Mouse (Mus musculus) liver, embryonic 13.5 days (tissue): ENCODE results near the gene Pappa2. TPM values are rescaled to one million over a fixed set of nuclear protein-coding genes. Genes with fewer than 3 reads are reported as not detected.
A peak's percentile ranks its signal among the peaks of the same experiment; 100 is the strongest.

Source experiments
- ATAC-seq: fragments of 200-750 bp; cut with Nextera tagmentation; 2 replicates; pipeline ENCODE4 v1.8.0; 2017; ENCODE audit warnings: low read depth, mild to moderate bottlenecking, moderate number of reproducible peaks, moderate library complexity
- DNase-seq: peaks from one replicate; pipeline ENCODE4 v3.0.0; 2022
- H3K27ac ChIP-seq: fragments of 300-500 bp; sonication (generic); 2 replicates; pipeline ENCODE4 v1.5.1; 2015; ENCODE audit warnings: moderate library complexity, mild to moderate bottlenecking, inconsistent platforms
- H3K27me3 ChIP-seq: fragments of 300-500 bp; sonication (generic); 2 replicates; pipeline ENCODE4 v1.6.1; 2015; ENCODE audit warnings: mild to moderate bottlenecking, inconsistent platforms
- H3K36me3 ChIP-seq: fragments of 300-500 bp; sonication (generic); 2 replicates; pipeline ENCODE4 v1.6.1; 2015; ENCODE audit warnings: mild to moderate bottlenecking, inconsistent platforms
- H3K4me1 ChIP-seq: fragments of 300-500 bp; sonication (generic); replicated peaks from 2 replicates; pipeline ENCODE4 v1.6.1; 2015; ENCODE audit warnings: inconsistent platforms
- H3K4me2 ChIP-seq: fragments of 300-500 bp; sonication (generic); 2 replicates; pipeline ENCODE4 v1.6.1; 2015; ENCODE audit warnings: inconsistent platforms, mild to moderate bottlenecking, moderate library complexity
- H3K4me3 ChIP-seq: fragments of 300-500 bp; sonication (generic); replicated peaks from 2 replicates; pipeline ENCODE4 v1.5.1; 2015; ENCODE audit warnings: mild to moderate bottlenecking, inconsistent platforms
- H3K9ac ChIP-seq: fragments of 300-500 bp; sonication (generic); 2 replicates; pipeline ENCODE4 v1.6.1; 2015; ENCODE audit warnings: mild to moderate bottlenecking, inconsistent platforms
- H3K9me3 ChIP-seq: fragments of 300-500 bp; sonication (generic); replicated peaks from 2 replicates; pipeline ENCODE4 v1.6.1; 2016; ENCODE audit warnings: inconsistent platforms
- WGBS: fragments of 180-500 bp; shearing (Covaris S2); methylation state at CpG from one replicate; pipeline ENCODE4 v1.1.7; 2015; ENCODE audit not compliant: insufficient replicate concordance; 5-methylcytosine and 5-hydroxymethylcytosine counted together
- polyA plus RNA-seq: library from polyadenylated mRNA; unstranded; fragments of >200 nt; fragmentation: Nextera tagmentation; extraction: Ambion mirVana; gene quantifications from 2 replicates; pipeline ENCODE4 v1.2.1, GENCODE M21; 2015

Pappa2 gene
- polyA plus RNA-seq, 1 experiment from 2014 or later = 0.02 TPM

- Histone ChIP-seq H3K9me3 (no peaks in the 10 kb centered on the region), H3K4me3 (no peak overlapping the region), H3K36me3 (no peaks in the 10 kb centered on the region), H3K4me1 (no peaks in the 10 kb centered on the region), H3K27ac (no peak overlapping the region), H3K27me3 (no peaks in the 10 kb centered on the region), H3K4me2 (no peak overlapping the region), H3K9ac (no peak overlapping the region)
- DNase-seq (no peak), ATAC-seq (no peak)
- 65% methylated on average over 10 of the region's 10 CpGs for WGBS
Observed at GRCm38 (mm10) chr1:158697859-158698569, 282.3 kb downstream of the Pappa2 start.

GRCm38 (mm10) chr1:158697423-158697822, 282.9 kb downstream of the Pappa2 start:
- no peak overlapping the region for H3K4me3 ChIP-seq
- DNase-seq = no peak
- H3K27me3 ChIP-seq = no peaks in the 10 kb centered on the region
- H3K36me3 ChIP-seq = no peaks in the 10 kb centered on the region
- no peak overlapping the region for H3K27ac ChIP-seq
- no peaks in the 10 kb centered on the region for H3K9me3 ChIP-seq
- H3K4me1 ChIP-seq = no peaks in the 10 kb centered on the region
- no peak overlapping the region for H3K9ac ChIP-seq
- no peak overlapping the region for H3K4me2 ChIP-seq
- 54% methylated on average over 3 of the region's 3 CpGs for WGBS
- no peak for ATAC-seq

GRCm38 (mm10) chr1:158687726-158688125, 292.6 kb downstream of the Pappa2 start:
- DNase-seq (no peak), ATAC-seq (no peak)
- no peak overlapping the region for H3K27ac ChIP-seq
- H3K4me1 ChIP-seq = no peaks in the 10 kb centered on the region
- H3K9me3 ChIP-seq = no peaks in the 10 kb centered on the region
- WGBS = 26% methylated on average over 1 of the region's 1 CpGs
- H3K4me2 ChIP-seq = no peak overlapping the region
- H3K27me3 ChIP-seq = no peaks in the 10 kb centered on the region
- H3K36me3 ChIP-seq = no peaks in the 10 kb centered on the region
- no peak overlapping the region for H3K9ac ChIP-seq
- no peak overlapping the region for H3K4me3 ChIP-seq

- DNase-seq (peak; percentile 2), ATAC-seq (no peak)
- Histone ChIP-seq H3K27me3 (no peaks in the 10 kb centered on the region), H3K36me3 (no peaks in the 10 kb centered on the region), H3K4me3 (no peak overlapping the region), H3K9ac (no peak overlapping the region), H3K27ac (no peak overlapping the region), H3K9me3 (no peaks in the 10 kb centered on the region), H3K4me2 (no peak overlapping the region), H3K4me1 (no peaks in the 10 kb centered on the region)
- 35% methylated on average over 3 of the region's 3 CpGs for WGBS
Observed at GRCm38 (mm10) chr1:158669971-158670592, 310.2 kb downstream of the Pappa2 start.

- no peak for ATAC-seq
- H3K4me1 ChIP-seq = no peaks in the 10 kb centered on the region
- 54% methylated on average over 3 of the region's 3 CpGs for WGBS
- no peaks in the 10 kb centered on the region for H3K27me3 ChIP-seq
- no peak overlapping the region for H3K4me3 ChIP-seq
- no peaks in the 10 kb centered on the region for H3K9me3 ChIP-seq
- no peak overlapping the region for H3K9ac ChIP-seq
- no peak overlapping the region for H3K27ac ChIP-seq
- H3K36me3 ChIP-seq = no peaks in the 10 kb centered on the region
- H3K4me2 ChIP-seq = no peak overlapping the region
- DNase-seq = no peak
Observed at GRCm38 (mm10) chr1:158666001-158666400, 314.3 kb downstream of the Pappa2 start.
